Mouse (Mus musculus) embryonic facial prominence, embryonic 15.5 days (tissue): ENCODE results near the gene Stk26. TPM values are rescaled to one million over a fixed set of nuclear protein-coding genes. Genes with fewer than 3 reads are reported as not detected.

Experiments
- ATAC-seq: fragments of 200-750 bp; cut with Nextera tagmentation; 2 replicates; pipeline ENCODE4 v1.8.0; 2017; ENCODE audit warnings: low read depth, moderate TSS enrichment; ENCODE audit not compliant: insufficient number of reproducible peaks, low FRiP score, low TSS enrichment
- H3K27ac ChIP-seq: fragments of 300-500 bp; sonication (generic); replicated peaks from 2 replicates; pipeline ENCODE4 v1.5.1; 2015; ENCODE audit warnings: mild to moderate bottlenecking, inconsistent platforms
- H3K27me3 ChIP-seq: fragments of 300-500 bp; sonication (generic); 2 replicates; pipeline ENCODE4 v1.6.1; 2015; ENCODE audit warnings: inconsistent platforms
- H3K36me3 ChIP-seq: fragments of 300-500 bp; sonication (generic); 2 replicates; pipeline ENCODE4 v1.6.1; 2015; ENCODE audit warnings: mild to moderate bottlenecking, inconsistent platforms
- H3K4me1 ChIP-seq: fragments of 300-500 bp; sonication (generic); 2 replicates; pipeline ENCODE4 v1.6.1; 2015; ENCODE audit warnings: inconsistent platforms
- H3K4me2 ChIP-seq: fragments of 300-500 bp; sonication (generic); replicated peaks from 2 replicates; pipeline ENCODE4 v1.6.1; 2015; ENCODE audit warnings: mild to moderate bottlenecking, inconsistent platforms
- H3K4me3 ChIP-seq: fragments of 300-500 bp; sonication (generic); replicated peaks from 2 replicates; pipeline ENCODE4 v1.5.1; 2015; ENCODE audit warnings: mild to moderate bottlenecking, inconsistent platforms
- H3K9ac ChIP-seq: fragments of 300-500 bp; sonication (generic); 2 replicates; pipeline ENCODE4 v1.6.1; 2015; ENCODE audit warnings: inconsistent platforms
- H3K9me3 ChIP-seq: fragments of 300-500 bp; sonication (generic); replicated peaks from 2 replicates; pipeline ENCODE4 v1.6.1; 2016; ENCODE audit warnings: inconsistent platforms
- WGBS: fragments of 180-500 bp; shearing (Covaris S2); methylation state at CpG from one replicate; pipeline ENCODE4 v1.1.7; 2015; 5-methylcytosine and 5-hydroxymethylcytosine counted together
- polyA plus RNA-seq: library from polyadenylated mRNA; unstranded; fragments of >200 nt; fragmentation: Nextera tagmentation; extraction: Ambion mirVana; gene quantifications from 2 replicates; pipeline ENCODE4 v1.2.1, GENCODE M21; 2015

The Stk26 gene
- polyA plus RNA-seq, 1 experiment from 2014 or later = 10.2 TPM

DNA sequence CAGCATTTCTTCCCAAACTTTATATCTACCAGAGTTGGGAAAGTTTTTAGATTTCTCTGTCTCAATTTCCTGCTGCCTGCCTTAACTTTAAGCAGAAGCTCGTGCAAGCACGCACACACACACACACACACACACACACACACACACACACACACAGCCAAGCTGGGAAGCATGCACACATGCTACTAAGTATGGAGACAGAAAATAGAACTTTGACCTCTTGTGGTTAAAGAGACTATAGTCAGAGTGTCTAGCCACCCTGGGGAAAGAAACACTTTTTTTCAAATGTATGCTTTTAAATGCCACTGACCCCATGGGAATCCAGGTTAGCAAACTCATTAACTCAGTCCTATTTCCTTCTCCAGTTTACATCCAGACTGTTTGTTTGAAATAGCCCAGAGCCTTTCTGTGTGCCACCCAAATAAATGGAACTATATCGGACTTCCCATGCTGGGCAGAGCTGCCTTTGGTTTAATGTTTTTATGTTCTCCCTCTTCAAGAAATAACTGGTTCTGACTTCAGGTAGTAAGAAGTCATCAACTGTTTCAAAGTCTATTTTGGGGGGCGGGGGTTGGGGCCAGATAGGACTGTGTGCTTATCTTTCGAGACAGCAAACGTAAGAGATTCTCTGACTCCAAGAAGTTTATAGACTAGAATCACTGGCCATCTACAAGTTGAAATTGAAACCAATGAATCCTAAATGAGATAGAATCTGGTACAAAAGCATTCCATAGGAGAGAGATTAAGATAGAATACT lies 9.8 kb downstream of the Stk26 start:
- WGBS = 77% methylated on average over 6 of the region's 6 CpGs
- H3K4me1 ChIP-seq = no peaks in the 10 kb centered on the region
- H3K4me2 ChIP-seq = no peak overlapping the region
- H3K27ac ChIP-seq = no peak overlapping the region
- H3K27me3 ChIP-seq = no peaks in the 10 kb centered on the region
- ATAC-seq = no peak
- H3K36me3 ChIP-seq = no peaks in the 10 kb centered on the region
- H3K4me3 ChIP-seq = no peak overlapping the region
- H3K9me3 ChIP-seq = no peaks in the 10 kb centered on the region
- H3K9ac ChIP-seq = no peak overlapping the region

DNA sequence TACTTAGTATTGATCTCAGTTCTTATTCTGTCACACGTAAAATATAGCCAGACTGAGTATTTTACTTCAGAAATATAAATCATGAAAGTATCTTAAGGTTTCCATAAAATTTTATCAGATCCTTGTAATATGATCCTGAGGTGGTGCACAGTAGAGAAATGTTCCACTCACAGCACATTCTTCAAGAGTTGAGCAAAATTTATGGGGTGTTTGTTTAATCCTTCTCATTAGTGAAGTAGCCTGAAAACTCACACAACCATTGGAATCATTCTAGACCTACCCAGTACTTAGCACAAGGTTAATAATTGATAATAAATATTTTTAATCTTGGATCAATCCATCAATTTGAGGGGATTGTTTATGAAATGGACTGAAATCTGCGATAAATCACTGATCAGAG lies 22.9 kb downstream of the Stk26 start:
- WGBS = 31% methylated on average over 2 of the region's 2 CpGs
- Histone ChIP-seq H3K4me3 (no peak overlapping the region), H3K4me2 (no peak overlapping the region), H3K9ac (no peak overlapping the region), H3K4me1 (no peaks in the 10 kb centered on the region), H3K27me3 (no peaks in the 10 kb centered on the region), H3K9me3 (no peaks in the 10 kb centered on the region), H3K36me3 (no peaks in the 10 kb centered on the region), H3K27ac (no peak overlapping the region)
- no peak for ATAC-seq

DNA sequence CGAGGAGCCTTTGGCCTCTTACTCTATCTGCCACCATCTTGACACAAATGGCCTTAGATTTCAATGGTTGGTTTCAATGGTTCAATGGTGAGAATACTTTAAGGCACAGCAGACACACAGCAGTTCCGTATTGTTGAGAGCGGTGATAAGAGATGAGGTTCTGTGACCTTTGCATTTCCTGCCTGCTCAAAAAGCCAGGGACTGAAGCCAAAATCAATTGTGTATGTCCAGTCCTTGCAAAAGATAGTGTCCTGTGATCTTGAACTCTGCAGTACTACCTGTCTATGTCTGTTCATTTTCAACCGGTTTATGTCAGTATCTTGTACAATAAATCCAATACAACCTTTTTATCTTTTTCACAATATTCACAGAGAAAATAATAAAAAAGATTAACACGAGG lies 23.9 kb downstream of the Stk26 start:
- H3K9ac ChIP-seq = no peak overlapping the region
- 83% methylated on average over 5 of the region's 5 CpGs for WGBS
- no peaks in the 10 kb centered on the region for H3K27me3 ChIP-seq
- H3K4me3 ChIP-seq = no peak overlapping the region
- no peaks in the 10 kb centered on the region for H3K4me1 ChIP-seq
- no peak overlapping the region for H3K27ac ChIP-seq
- no peaks in the 10 kb centered on the region for H3K36me3 ChIP-seq
- ATAC-seq = no peak
- no peaks in the 10 kb centered on the region for H3K9me3 ChIP-seq
- H3K4me2 ChIP-seq = no peak overlapping the region

DNA sequence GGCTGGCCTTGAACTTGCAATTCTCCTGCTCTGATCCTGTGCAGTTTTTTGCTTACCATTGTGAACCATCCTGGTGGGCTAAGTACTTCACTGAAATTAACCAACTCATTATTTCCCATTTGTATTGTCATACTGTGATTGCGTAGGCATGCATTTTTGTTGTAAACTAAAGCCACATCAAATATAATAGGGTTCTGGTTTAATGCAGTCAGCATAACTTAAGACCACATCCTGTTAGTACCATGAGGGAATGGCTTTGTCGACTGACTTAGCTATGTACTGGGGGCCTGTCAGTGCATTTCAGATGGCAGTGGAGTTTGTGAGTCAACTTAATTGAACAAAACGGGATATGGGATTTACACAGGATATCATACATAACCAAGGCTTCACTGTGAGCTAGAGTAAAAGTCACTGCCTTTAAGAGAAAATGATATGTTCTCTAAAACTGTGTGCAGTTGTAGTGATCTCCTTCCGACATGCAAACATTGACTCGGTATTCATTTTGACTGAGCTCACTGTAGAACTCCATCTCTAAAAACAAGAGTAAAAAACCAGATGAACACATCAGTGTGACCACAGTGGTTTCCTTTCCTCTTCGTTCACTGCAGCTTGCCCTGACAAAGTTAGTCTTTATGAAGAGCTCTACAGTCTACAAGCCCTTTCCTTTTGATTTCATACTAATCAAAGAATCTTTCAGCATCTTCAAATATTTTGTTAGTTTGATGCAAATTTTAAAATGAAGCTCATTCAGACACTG lies 33.6 kb downstream of the Stk26 start:
- no peak overlapping the region for H3K4me3 ChIP-seq
- no peak overlapping the region for H3K27ac ChIP-seq
- ATAC-seq = no peak
- H3K9me3 ChIP-seq = no peaks in the 10 kb centered on the region
- no peaks in the 10 kb centered on the region for H3K27me3 ChIP-seq
- H3K4me1 ChIP-seq = no peaks in the 10 kb centered on the region
- H3K4me2 ChIP-seq = no peak overlapping the region
- no peaks in the 10 kb centered on the region for H3K36me3 ChIP-seq
- 53% methylated on average over 6 of the region's 6 CpGs for WGBS
- H3K9ac ChIP-seq = no peak overlapping the region

DNA sequence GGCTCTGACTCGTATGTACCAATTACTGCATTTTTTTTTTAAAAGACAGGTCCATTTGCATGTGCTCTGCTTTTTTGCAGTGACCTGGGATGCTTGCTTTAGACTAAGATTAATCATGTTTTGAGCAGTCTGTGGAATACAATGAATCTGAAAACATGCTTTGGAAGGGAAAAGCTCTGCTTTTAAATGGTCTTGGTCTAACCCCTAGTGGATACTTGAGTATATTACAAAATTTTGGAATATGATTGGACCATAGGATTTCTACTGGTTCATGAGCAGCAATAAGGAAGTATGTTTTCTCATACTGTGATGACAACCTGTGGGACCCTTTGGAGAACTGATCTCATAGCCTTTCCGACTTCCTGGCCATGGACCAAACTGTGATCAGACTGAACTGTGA lies 47.2 kb downstream of the Stk26 start:
- WGBS = 65% methylated on average over 2 of the region's 2 CpGs
- Histone ChIP-seq H3K4me2 (no peak overlapping the region), H3K4me1 (no peaks in the 10 kb centered on the region), H3K27ac (no peak overlapping the region), H3K4me3 (no peak overlapping the region), H3K9ac (no peak overlapping the region), H3K36me3 (no peaks in the 10 kb centered on the region), H3K9me3 (no peaks in the 10 kb centered on the region), H3K27me3 (no peaks in the 10 kb centered on the region)
- no peak for ATAC-seq

DNA sequence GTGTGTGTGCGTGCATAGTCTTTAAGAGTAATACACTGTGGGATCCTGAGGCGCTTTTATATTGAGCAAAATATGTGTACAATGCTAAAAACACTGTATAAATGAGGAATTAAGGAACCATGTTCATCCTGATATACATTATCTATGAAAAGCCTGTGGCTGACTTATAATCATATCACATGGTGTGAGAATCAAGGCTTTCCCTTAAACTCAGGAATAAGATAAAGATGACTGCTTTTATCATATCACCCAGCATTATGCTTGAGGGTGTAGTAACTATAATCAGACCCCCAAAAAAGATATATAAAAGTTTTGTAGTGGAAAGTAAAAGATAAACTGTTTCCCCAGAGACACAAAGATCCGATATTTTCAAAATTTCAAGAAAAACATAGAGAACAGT lies 62.6 kb downstream of the Stk26 start:
- no peak for ATAC-seq
- no peak overlapping the region for H3K9ac ChIP-seq
- H3K27me3 ChIP-seq = peaks cover 4% of the 10 kb centered on the region; the same call in 1 of the 2 replicates
- WGBS = 81% methylated on average over 3 of the region's 3 CpGs
- no peaks in the 10 kb centered on the region for H3K36me3 ChIP-seq
- H3K9me3 ChIP-seq = no peaks in the 10 kb centered on the region
- no peak overlapping the region for H3K4me2 ChIP-seq
- no peak overlapping the region for H3K4me3 ChIP-seq
- no peaks in the 10 kb centered on the region for H3K4me1 ChIP-seq
- no peak overlapping the region for H3K27ac ChIP-seq

DNA sequence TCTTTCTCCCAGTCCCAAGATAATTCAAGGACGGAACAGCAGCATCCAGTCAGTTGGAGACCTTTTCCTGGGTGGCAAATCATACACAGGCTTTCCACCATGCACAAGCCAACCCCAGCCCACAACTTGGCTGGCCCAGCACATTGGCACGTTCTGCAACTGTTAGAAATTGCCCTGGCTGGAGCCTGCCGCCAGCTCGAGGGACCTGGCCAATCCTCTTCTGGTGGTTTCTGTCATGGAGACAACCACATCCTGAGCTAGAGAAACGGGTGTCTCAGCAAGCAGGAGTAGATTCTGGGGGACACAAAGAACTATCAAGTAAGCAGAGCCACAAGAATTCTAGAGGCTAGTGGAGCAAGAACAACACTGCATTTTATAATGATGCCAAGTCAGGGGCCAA lies 69.1 kb downstream of the Stk26 start:
- Histone ChIP-seq H3K4me3 (no peak overlapping the region), H3K4me2 (no peak overlapping the region), H3K36me3 (no peaks in the 10 kb centered on the region), H3K9me3 (no peaks in the 10 kb centered on the region), H3K27ac (no peak overlapping the region), H3K27me3 (no peaks in the 10 kb centered on the region), H3K9ac (no peak overlapping the region), H3K4me1 (no peaks in the 10 kb centered on the region)
- 84% methylated on average over 5 of the region's 5 CpGs for whole genome bisulfite sequencing
- no peak for ATAC-seq

DNA sequence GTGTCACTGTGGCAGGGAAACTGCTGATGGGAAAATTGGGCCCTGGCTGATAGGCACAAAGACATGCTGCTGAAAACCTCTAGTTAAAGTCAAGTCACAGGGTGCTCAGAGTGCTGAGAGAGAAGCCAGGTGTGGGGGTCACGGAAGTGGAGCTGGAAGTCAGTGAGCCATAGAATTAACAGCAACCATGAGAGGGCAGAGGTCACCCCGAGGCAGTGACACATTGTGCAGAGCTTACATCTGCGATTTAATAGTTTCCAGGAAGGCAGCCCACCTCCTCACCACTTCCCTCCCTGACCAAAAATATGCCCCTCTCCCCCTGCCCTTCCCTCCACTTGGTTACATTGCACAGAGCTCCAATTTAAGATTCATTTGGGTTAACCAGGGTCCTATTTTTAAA lies 76.5 kb downstream of the Stk26 start:
- ATAC-seq = no peak
- no peak overlapping the region for H3K4me2 ChIP-seq
- H3K36me3 ChIP-seq = no peaks in the 10 kb centered on the region
- no peak overlapping the region for H3K9ac ChIP-seq
- H3K4me3 ChIP-seq = no peak overlapping the region
- no peak overlapping the region for H3K27ac ChIP-seq
- H3K27me3 ChIP-seq = no peaks in the 10 kb centered on the region
- H3K9me3 ChIP-seq = no peaks in the 10 kb centered on the region
- no peaks in the 10 kb centered on the region for H3K4me1 ChIP-seq
- WGBS = 38% methylated on average over 3 of the region's 3 CpGs

DNA sequence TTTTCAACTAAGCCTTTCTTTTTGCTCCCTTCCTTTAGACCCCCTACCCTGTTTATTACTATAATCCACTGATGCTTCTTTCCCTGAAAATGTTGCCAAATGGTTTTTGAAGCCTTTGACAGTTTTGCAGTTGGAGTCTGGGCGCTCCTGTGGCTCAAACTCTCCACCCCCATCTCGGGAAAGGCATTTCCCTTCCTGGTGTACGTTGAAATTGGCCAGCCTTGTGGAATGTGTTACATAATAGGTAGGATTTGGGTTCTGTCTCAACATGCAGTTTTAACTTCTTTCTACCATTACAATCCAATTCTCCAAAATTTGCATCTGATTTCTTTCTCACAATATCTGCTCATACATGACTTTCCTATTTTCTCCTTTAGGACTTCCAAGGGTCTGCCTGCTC lies 77.9 kb downstream of the Stk26 start:
- Histone ChIP-seq H3K36me3 (no peaks in the 10 kb centered on the region), H3K4me2 (no peak overlapping the region), H3K4me3 (no peak overlapping the region), H3K27ac (no peak overlapping the region), H3K27me3 (no peaks in the 10 kb centered on the region), H3K9ac (no peak overlapping the region), H3K9me3 (no peaks in the 10 kb centered on the region), H3K4me1 (no peaks in the 10 kb centered on the region)
- WGBS = 20% methylated on average over 3 of the region's 3 CpGs
- ATAC-seq = no peak

DNA sequence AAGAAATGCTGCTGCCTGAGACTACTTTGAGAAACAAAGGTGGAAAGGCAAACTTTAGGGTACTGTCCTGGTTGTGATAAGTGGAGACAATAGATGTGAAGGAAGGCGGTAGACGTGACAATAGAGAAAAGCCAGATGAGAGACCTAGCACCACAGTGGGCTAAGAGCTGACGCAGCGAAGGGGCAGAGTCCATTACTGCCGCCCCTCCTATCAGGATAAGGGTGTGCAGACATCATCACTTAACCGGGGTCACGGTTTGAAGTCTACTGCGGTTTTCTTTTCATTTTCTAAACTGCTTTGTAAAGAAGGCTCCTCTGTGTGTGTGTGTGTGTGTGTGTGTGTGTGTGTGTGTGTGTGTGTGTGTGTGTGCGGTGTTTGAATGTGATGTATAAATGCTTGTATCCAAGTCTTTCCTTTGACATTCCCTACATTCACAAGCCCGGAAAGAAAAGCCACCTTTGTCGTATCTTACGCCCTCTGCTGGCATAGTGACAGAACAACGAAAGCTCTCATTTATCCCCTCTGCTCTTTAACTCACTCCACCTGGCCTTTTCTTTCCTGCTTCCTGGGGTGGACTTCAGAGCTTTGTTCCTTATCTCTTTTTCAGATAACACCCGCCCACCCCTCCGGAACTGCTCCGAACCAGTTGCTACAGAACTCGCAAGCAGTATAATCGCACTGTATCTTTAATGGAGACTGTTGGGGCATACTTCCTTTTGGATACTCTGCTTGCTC lies 84.0 kb downstream of the Stk26 start:
- no peak overlapping the region for H3K4me2 ChIP-seq
- H3K27me3 ChIP-seq = no peaks in the 10 kb centered on the region
- no peaks in the 10 kb centered on the region for H3K36me3 ChIP-seq
- H3K9ac ChIP-seq = no peak overlapping the region
- no peak overlapping the region for H3K27ac ChIP-seq
- H3K4me1 ChIP-seq = no peaks in the 10 kb centered on the region
- ATAC-seq = no peak
- H3K4me3 ChIP-seq = no peak overlapping the region
- no peaks in the 10 kb centered on the region for H3K9me3 ChIP-seq
- 62% methylated on average over 18 of the region's 18 CpGs for WGBS

DNA sequence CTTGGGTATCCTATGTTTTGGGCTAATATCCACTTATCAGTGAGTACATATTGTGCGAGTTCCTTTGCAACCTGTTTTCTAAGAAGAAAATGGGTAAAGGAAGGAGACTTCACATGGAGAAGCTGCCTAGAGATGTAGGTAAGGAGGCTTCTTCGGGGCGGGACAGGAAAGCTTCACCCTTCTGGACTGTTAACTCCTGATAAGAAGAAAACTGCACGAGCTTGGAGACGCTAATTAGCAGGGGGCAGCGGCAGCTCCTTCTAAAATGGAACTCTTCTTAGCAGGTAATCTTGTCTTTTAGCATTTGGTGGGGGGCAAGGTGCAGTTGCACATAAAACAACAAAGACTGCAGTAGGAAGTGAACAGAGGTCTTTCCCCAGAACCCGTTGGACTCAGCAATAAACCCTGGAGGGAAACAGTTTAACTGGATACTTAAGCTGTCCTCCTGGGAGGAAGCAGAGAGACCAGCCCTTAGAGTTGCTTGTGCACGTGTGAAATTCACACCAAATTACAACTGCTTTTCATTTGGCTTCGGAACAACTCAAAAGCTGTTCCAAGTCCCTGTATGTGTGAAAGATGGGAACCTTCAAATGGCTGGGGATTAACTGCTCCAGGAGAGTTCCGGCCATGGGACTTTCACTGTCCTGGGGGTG lies 86.2 kb downstream of the Stk26 start:
- H3K9me3 ChIP-seq = no peaks in the 10 kb centered on the region
- 56% methylated on average over 10 of the region's 10 CpGs for WGBS
- no peak overlapping the region for H3K27ac ChIP-seq
- H3K9ac ChIP-seq = no peak overlapping the region
- no peak overlapping the region for H3K4me3 ChIP-seq
- H3K4me2 ChIP-seq = no peak overlapping the region
- H3K4me1 ChIP-seq = no peaks in the 10 kb centered on the region
- H3K27me3 ChIP-seq = 0 out of 2 replicates have a peak, but pooled peaks cover 2% of the 10 kb centered on the region
- H3K36me3 ChIP-seq = no peaks in the 10 kb centered on the region
- no peak for ATAC-seq
